Mouse (Mus musculus) adrenal gland, adult (tissue): ENCODE data around the gene Ctsz.

Source experiments
- DNase-seq, 2 experiments: peaks; one replicate each; pipeline ENCODE4 v3.0.0; 2022 to 2023; ENCODE audit warnings: low spot score in 1 of 2; ENCODE audit not compliant: inconsistent age in 2 of 2

Gene Ctsz

GRCm38 (mm10) chr2:174438737-174439449 lies at the start of gene Ctsz:
Gene Ctsz, minus strand, starts transcription at chr2:174439039.
- DNase-seq: peak; percentile 83 to 93

GRCm38 (mm10) chr2:174487005-174487404 lies 48.2 kb upstream of the Ctsz start:
- DNase-seq: no peak

DNA sequence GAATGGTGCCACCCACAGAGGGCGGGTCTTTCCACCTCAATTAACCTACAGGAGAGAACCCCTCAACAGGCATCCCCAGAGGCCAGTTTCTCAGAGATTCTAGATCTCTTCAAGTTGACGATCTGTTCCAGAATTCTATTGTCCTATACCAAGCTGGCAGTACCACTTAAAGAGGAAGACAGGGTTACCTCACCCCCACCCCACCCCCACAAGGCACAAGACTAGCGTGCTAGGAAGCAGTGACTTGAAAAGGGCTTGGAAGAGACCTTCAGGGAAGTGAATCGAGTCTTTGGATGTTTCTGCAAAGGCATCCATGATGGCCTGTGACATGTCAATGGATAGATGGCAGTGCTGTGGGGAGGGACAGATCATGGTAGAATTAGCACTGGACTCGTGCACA lies 39.9 kb upstream of the Ctsz start:
- DNase-seq: no peak

DNA sequence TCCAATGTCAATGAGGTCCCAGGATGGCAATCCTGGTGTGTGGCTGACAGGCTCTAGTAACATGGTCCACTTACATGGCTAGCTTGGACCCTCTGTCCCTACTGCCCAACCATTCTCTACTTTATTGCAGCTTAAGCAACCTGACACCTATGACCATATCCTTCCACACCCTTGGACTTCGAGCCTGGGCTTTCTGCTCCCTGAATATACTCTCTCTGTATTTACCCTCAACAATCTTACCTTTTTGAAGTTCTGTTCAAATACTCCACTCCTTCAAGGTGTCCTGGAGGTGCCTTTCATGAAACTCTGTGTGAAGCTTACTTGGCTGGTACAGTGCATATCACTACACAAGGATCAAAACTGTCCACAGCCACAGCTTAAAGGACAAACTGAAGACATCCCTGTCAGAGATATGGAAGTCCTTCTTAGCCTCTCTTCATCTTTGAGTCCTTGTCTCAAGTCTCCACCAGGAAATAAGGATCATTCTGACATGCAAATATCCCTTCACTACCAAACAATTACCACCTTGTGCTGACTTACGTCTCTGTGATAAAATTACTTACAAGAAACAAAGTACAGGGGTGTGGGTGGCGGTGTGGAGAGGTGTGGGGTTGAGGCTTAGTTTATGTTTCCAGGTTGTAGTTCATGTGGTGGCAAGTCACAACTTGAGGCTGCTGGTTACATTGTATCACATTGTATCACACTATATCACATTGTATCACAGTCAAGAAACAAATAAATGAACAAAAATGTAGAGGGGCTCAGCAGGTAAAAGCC lies 38.9 kb upstream of the Ctsz start:
- no peak for DNase-seq

DNA sequence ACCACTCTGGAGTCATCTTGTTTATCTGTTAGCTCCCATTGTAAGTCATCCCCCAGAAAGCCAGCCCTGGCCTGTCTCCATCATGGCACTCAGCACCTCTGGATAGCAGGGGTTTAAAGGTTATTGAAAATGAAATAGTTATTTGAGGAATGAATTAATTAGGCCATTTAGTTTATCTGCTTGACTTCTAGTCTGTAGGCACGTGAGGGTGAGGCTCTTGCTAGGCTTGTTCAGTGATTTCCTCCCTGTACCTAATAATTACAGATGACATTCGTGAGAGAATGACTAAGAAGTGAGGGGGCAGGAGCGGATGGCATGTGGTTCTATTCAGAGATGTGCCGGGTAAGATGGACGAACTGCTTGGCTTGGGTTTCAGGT lies 34.7 kb upstream of the Ctsz start:
- no peak for DNase-seq

GRCm38 (mm10) chr2:174472818-174473549 lies 34.1 kb upstream of the Ctsz start, which contains the start of gene Prelid3b:
Gene Prelid3b, minus strand, starts transcription at chr2:174473081.
- peak; percentile 100 for DNase-seq

- no peak for DNase-seq
Measured at GRCm38 (mm10) chr2:174472407-174472806, 33.6 kb upstream of the Ctsz start.

DNA sequence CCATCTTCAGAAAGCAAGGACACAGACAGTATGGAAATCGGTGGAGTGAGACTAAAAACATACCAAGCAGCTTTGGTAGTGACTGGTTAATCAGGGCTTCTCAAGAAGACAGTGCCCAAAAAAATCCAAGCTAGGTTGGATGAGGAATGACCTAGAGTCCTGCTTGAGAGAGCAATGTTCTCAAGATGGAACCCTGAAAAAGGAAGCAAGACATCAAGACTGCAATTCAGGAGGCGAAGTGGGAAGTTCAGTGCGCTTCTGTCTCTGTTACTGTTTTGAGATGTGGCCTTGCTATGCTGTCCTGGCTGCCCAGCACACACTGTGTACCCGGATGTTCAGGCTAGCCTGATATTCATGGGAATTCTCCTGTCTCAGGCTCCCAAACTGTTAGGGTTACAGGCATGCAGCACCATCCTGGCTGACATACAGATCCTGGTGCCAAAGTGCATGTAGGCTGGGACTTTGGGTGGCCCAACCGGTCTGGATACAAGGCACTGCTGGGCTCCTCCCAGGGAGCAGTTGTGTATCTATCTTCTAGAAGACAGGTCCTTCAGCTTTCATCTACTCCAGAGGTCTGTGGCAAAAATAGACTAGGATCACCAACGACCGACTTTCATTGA lies 32.1 kb upstream of the Ctsz start:
- DNase-seq: peak in 1 of 2 experiments; percentile 79

DNA sequence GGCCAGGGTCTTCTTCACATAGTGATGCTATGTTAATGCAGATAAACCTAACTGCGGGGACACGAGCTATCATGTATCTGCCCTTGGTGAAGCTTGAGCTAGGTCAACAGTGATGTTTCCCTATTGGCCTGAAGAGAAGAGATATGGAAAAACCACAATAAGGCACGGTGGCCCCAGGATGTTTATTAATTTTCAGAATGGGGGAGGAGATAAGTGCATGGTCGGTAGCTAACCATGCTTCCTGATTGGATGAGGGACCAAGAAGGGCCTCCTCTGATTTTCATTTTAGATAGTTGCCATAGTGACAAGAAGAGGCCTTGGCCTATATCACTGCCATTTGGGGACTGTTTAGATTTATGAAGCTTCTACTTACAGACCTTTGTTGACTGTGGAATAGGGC lies 31.5 kb upstream of the Ctsz start:
- peak in 1 of 2 experiments; percentile 39 for DNase-seq

DNA sequence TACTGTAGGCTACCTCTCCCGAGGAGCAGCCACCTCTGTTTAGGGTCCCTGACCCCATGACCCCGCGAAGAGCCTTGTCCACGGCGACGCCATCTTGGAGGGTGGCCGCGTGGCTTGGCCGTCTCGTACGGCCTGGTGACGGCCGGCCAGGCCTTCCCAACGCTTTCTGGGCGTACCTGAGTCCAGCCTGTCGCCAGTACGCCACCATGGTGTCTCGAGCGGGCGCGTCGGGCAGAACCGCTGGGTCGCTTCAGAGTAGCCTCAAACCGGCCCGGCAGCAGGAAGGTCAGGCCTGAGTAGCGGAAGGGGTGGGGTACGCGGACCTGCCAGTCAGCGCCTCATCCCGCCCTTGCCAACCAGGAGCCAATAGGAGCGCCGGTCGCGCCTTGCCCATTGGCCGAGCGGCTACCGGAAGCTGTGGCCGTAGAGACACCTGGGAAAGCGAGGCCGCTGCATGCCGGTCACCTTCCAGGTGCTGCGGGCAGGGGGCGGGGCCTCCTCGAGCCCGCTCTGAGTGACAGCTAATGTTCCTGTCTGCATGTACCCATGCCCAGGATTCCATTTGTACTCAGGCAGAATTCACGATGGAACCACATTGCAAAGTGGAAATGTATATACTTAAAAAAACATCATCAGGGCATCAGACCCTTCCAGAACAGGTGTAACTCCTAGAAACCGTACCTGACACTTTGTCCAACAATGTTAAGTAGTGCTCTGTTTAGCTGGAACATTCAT lies 25.1 kb upstream of the Ctsz start, which contains the start of gene Atp5e:
TSS of gene Atp5e (minus strand) at position 317 of the 735 bp plus-strand sequence.
- peak; percentile 97 to 98 for DNase-seq

DNA sequence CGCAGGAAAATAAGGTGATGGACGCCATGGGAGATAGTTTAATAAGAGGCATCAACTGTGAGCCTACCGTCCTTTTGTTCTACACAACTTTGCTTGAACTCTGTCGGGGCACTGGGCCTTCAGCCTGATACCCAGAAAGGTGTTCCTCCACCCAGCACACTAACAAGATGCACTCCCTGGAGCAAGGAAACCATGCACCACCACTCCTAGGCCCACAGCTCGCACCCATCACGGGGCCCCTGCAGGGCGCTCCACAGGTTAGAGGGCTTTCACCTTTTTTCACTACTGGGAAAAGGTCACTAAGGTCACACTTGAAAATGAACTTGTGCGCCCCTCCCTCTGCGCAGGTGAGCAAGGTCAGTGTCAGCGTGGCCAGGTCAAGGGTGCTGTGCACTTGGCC lies 24.5 kb upstream of the Ctsz start:
- DNase-seq: no peak

- DNase-seq: no peak
Measured at GRCm38 (mm10) chr2:174459365-174459764, 20.5 kb upstream of the Ctsz start.

DNA sequence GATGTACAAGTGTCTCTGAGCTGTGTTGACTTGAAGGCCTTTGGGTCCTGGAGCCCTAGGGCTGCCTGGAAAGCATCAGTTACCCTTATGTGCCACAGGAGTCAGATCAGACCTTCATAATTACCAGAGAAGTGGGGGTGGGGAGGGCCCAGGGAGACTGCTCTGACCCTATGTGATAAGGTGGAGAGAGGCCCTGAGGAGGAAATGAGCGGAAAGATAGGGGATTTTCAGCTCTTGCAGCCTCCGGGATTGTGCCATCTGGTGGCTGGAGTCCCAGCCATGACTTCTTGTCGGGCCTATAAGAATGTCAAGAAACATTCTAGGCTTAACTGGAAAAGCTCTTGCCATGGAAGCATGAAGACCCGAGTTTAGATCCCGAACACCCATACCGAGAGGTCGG lies 14.8 kb upstream of the Ctsz start:
- DNase-seq: peak in 1 of 2 experiments; percentile 73

GRCm38 (mm10) chr2:174450353-174450752 lies 11.5 kb upstream of the Ctsz start, which contains the start of gene Tubb1:
Gene Tubb1, plus strand, starts transcription at chr2:174450695.
- DNase-seq: no peak

DNA sequence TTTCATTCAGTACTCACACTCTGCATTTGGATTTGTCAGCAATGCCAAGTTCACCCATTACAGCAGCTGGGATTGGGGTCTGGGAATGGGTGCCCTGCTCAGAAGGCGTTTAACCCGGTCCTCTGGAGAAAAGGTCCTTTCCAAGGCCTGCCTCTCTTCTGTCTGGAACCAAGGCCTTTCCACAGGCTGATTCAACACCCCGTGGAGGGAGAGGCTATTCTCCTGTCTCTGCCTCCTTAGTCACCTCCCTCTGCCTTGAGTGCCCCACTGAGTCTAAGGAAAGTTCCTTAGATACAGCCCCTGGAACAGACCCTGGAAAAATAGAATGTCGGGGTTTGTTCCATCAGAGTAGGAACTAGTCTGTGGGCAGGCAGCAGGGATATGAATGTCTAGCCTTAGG lies 9.6 kb upstream of the Ctsz start:
- peak in 1 of 2 experiments; percentile 68 for DNase-seq

- DNase-seq: no peak
Measured at GRCm38 (mm10) chr2:174446905-174447304, 8.1 kb upstream of the Ctsz start.

DNA sequence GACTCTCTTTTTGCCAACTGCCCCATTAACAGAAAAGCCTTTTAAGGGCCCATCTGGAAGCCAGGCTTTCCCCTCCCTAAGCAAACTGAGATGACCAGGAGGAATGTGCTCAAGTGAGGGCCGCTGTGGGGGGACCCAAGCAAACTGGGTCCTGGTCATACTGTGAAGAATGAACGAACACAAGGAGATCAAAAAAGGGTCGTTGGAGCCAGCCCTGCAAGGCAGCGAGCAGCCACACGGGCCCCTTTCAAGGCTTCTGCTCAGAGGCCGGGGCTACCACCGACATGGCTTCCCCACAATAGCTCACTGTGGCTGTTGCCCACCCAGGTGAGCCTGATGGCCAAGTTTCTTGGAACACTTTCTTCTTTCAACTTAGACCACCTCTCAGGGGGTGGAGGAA lies 7.7 kb upstream of the Ctsz start:
- no peak for DNase-seq

DNA sequence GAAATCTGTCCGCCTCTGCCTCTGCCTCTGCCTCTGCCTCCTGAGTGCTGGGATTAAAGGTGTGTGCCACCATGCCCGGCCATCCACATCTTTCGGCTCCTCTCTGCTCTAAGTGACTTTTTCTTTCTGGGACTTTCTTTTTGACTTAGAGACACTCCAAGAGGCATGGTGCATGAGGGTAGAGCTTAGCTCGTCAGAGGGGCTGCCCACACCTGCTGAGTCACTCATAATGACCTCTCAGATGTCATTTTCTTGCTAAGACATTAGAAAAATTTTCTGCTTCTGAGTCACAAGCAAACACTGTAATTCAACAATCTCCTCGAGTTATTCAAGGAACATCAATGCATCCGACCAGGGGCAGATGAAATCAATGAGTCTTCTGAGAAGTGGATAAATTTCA lies 6.2 kb upstream of the Ctsz start:
- DNase-seq: no peak

- DNase-seq: no peak
Measured at GRCm38 (mm10) chr2:174444359-174444758, 5.5 kb upstream of the Ctsz start.

GRCm38 (mm10) chr2:174443046-174443445 lies 4.2 kb upstream of the Ctsz start:
- no peak for DNase-seq
